Mouse (Mus musculus): Measurements from ENCODE around the gene Zfp791. TPM values are rescaled to one million over a fixed set of nuclear protein-coding genes. Genes with fewer than 3 reads are reported as not detected.

The Zfp791 gene
- total and polyA plus RNA-seq, 2 experiments = 0.38 to 2.8 TPM

- no peak within 1 kb of the TSS for H3K27ac ChIP-seq (replicated peaks; ENCODE audit: insufficient read depth, low read depth, low read length)
- peaks cover 5% of the 10 kb centered on the region; the same call in 1 of the 2 replicates for H3K79me2 ChIP-seq (ENCODE audit: control insufficient read depth, insufficient read depth, low read length)
- TF ChIP-seq POLR2A (IDR thresholded peaks at IDR 0.05; ENCODE audit: extremely low read depth, insufficient read depth, low read length) (0 out of 2 replicates have a peak, but pooled peaks have one; percentile 8), CTCF (IDR thresholded peaks at IDR 0.05; ENCODE audit: low read depth, low read length) (no peak)
- DNase-seq (ENCODE audit: extremely low read depth, low read depth, low spot score) = no peak
- H3K4me1 ChIP-seq (ENCODE audit: control insufficient read depth, insufficient read depth, low read length) = peaks cover 20% of the 10 kb centered on the region
- no peak within 1 kb of the TSS for H3K4me3 ChIP-seq (ENCODE audit: insufficient read depth, low read depth, low read length)
- no peak within 1 kb of the TSS for H3K9ac ChIP-seq (ENCODE audit: low read depth, low read length)
- no peaks in the 10 kb centered on the region for H3K36me3 ChIP-seq (ENCODE audit: control insufficient read depth, insufficient read depth, low read length)
- H3K27me3 ChIP-seq (ENCODE audit: control insufficient read depth, insufficient read depth, low read length) = no peaks in the 10 kb centered on the region
Observed at GRCm38 (mm10) chr8:85067982-85068381, 54.9 kb downstream of the Zfp791 start, which contains the start of gene Gm5741. Gene Gm5741, minus strand, starts transcription at chr8:85067982.

- Histone ChIP-seq H3K4me3 (ENCODE audit: insufficient read depth, low read depth, low read length) (no peak overlapping the region), H3K79me2 (ENCODE audit: control insufficient read depth, insufficient read depth, low read length) (peaks cover under 1% of the 10 kb centered on the region; the same call in 1 of the 2 replicates), H3K4me1 (ENCODE audit: control insufficient read depth, insufficient read depth, low read length) (peaks cover 23% of the 10 kb centered on the region), H3K27me3 (ENCODE audit: control insufficient read depth, insufficient read depth, low read length) (no peaks in the 10 kb centered on the region), H3K9ac (ENCODE audit: low read depth, low read length) (no peak overlapping the region), H3K36me3 (ENCODE audit: control insufficient read depth, insufficient read depth, low read length) (no peaks in the 10 kb centered on the region), H3K27ac (replicated peaks; ENCODE audit: insufficient read depth, low read depth, low read length) (no peak overlapping the region)
- DNase-seq (ENCODE audit: extremely low read depth, low read depth, low spot score) = no peak
- 96% methylated on average over 2 of the region's 2 CpGs for WGBS
- TF ChIP-seq CTCF (IDR thresholded peaks at IDR 0.05; ENCODE audit: low read depth, low read length) = no peak
- no peak for TF ChIP-seq POLR2A (IDR thresholded peaks at IDR 0.05; ENCODE audit: extremely low read depth, insufficient read depth, low read length)
Observed at GRCm38 (mm10) chr8:85067155-85067554, 55.7 kb downstream of the Zfp791 start.

- Histone ChIP-seq H3K27ac (replicated peaks; ENCODE audit: insufficient read depth, low read depth, low read length) (peak overlapping the region; percentile 85), H3K79me2 (ENCODE audit: control insufficient read depth, insufficient read depth, low read length) (no peaks in the 10 kb centered on the region; the same call in 1 of the 2 replicates), H3K4me1 (ENCODE audit: control insufficient read depth, insufficient read depth, low read length) (peaks cover 27% of the 10 kb centered on the region), H3K27me3 (ENCODE audit: control insufficient read depth, insufficient read depth, low read length) (no peaks in the 10 kb centered on the region), H3K4me3 (ENCODE audit: insufficient read depth, low read depth, low read length) (no peak overlapping the region), H3K36me3 (ENCODE audit: control insufficient read depth, insufficient read depth, low read length) (no peaks in the 10 kb centered on the region), H3K9ac (ENCODE audit: low read depth, low read length) (peak overlapping the region; percentile 43; the same call in 1 of the 2 replicates)
- TF ChIP-seq CTCF (IDR thresholded peaks at IDR 0.05; ENCODE audit: low read depth, low read length) = no peak
- no peak for TF ChIP-seq POLR2A (IDR thresholded peaks at IDR 0.05; ENCODE audit: extremely low read depth, insufficient read depth, low read length)
- DNase-seq (ENCODE audit: extremely low read depth, low read depth, low spot score) = peak; percentile 88
- WGBS = 18% methylated on average over 2 of the region's 2 CpGs
Observed at GRCm38 (mm10) chr8:85065213-85065612, 57.7 kb downstream of the Zfp791 start.

GRCm38 (mm10) chr8:85062603-85063002, 60.3 kb downstream of the Zfp791 start:
- WGBS = 35% methylated on average over 4 of the region's 4 CpGs
- Histone ChIP-seq H3K27me3 (ENCODE audit: control insufficient read depth, insufficient read depth, low read length) (no peaks in the 10 kb centered on the region), H3K36me3 (ENCODE audit: control insufficient read depth, insufficient read depth, low read length) (no peaks in the 10 kb centered on the region), H3K4me3 (ENCODE audit: insufficient read depth, low read depth, low read length) (no peak overlapping the region), H3K27ac (replicated peaks; ENCODE audit: insufficient read depth, low read depth, low read length) (peak overlapping the region; percentile 58), H3K4me1 (ENCODE audit: control insufficient read depth, insufficient read depth, low read length) (peaks cover 27% of the 10 kb centered on the region), H3K79me2 (ENCODE audit: control insufficient read depth, insufficient read depth, low read length) (no peaks in the 10 kb centered on the region; the same call in 1 of the 2 replicates), H3K9ac (ENCODE audit: low read depth, low read length) (no peak overlapping the region)
- no peak for TF ChIP-seq CTCF (IDR thresholded peaks at IDR 0.05; ENCODE audit: low read depth, low read length)
- TF ChIP-seq POLR2A (IDR thresholded peaks at IDR 0.05; ENCODE audit: extremely low read depth, insufficient read depth, low read length) = no peak
- peak; percentile 93 for DNase-seq (ENCODE audit: extremely low read depth, low read depth, low spot score)

- TF ChIP-seq CTCF (IDR thresholded peaks at IDR 0.05; ENCODE audit: low read depth, low read length) (no peak), POLR2A (IDR thresholded peaks at IDR 0.05; ENCODE audit: extremely low read depth, insufficient read depth, low read length) (peak; percentile 33; the same call in 1 of the 2 replicates)
- Histone ChIP-seq H3K4me3 (ENCODE audit: insufficient read depth, low read depth, low read length) (peak within 1 kb of the TSS; percentile 61), H3K9ac (ENCODE audit: low read depth, low read length) (peak within 1 kb of the TSS; percentile 55), H3K79me2 (ENCODE audit: control insufficient read depth, insufficient read depth, low read length) (no peaks in the 10 kb centered on the region), H3K27me3 (ENCODE audit: control insufficient read depth, insufficient read depth, low read length) (no peaks in the 10 kb centered on the region), H3K27ac (replicated peaks; ENCODE audit: insufficient read depth, low read depth, low read length) (peak within 1 kb of the TSS; percentile 25), H3K36me3 (ENCODE audit: control insufficient read depth, insufficient read depth, low read length) (no peaks in the 10 kb centered on the region; the same call in 1 of the 2 replicates), H3K4me1 (ENCODE audit: control insufficient read depth, insufficient read depth, low read length) (peaks cover 17% of the 10 kb centered on the region)
- under 1% methylated on average over 53 of the region's 53 CpGs for WGBS
- peak; percentile 89 for DNase-seq (ENCODE audit: extremely low read depth, low read depth, low spot score)
Observed at GRCm38 (mm10) chr8:85059879-85060616, 62.8 kb downstream of the Zfp791 start, which contains the start of gene Fbxw9. Gene Fbxw9, plus strand, starts transcription at chr8:85060055.

Other genes with a start within 250 kb of the Zfp791 start
- gene Gcdh, start 229.2 kb downstream of the Zfp791 start, total RNA-seq (2014; rRNA removed) = 461 and 560 TPM in 2 replicates
- gene Gcdh, start 229.2 kb downstream of the Zfp791 start, polyA plus RNA-seq (2012; rRNA removed) = 1,882 and 2,081 TPM in 2 replicates
- 4.8 and 5.8 TPM in 2 replicates for gene Klf1, start 221.2 kb downstream of the Zfp791 start, total RNA-seq (2014; rRNA removed)
- 5.2 and 6.6 TPM in 2 replicates for gene Klf1, start 221.2 kb downstream of the Zfp791 start, polyA plus RNA-seq (2012; rRNA removed)
- gene Dnase2a, start 214.5 kb downstream of the Zfp791 start, total RNA-seq (2014; rRNA removed) = 13.0 and 16.1 TPM in 2 replicates
- gene Dnase2a, start 214.5 kb downstream of the Zfp791 start, polyA plus RNA-seq (2012; rRNA removed) = 16.1 and 20.0 TPM in 2 replicates
- 0.09 and 0.13 TPM in 2 replicates for gene Mast1, start 185.7 kb downstream of the Zfp791 start, total RNA-seq (2014; rRNA removed)
- 0.25 and 0.43 TPM in 2 replicates for gene Mast1, start 185.7 kb downstream of the Zfp791 start, polyA plus RNA-seq (2012; rRNA removed)
- gene Rtbdn, start 176.1 kb downstream of the Zfp791 start, total RNA-seq (2014; rRNA removed) = not detected in 2 replicates
- not detected in 2 replicates for gene Rtbdn, start 176.1 kb downstream of the Zfp791 start, polyA plus RNA-seq (2012; rRNA removed)
- not detected in 2 replicates for gene Gm49661, start 153.7 kb downstream of the Zfp791 start, total RNA-seq (2014; rRNA removed)
- gene Gm49661, start 153.7 kb downstream of the Zfp791 start, polyA plus RNA-seq (2012; rRNA removed) = 1.0 TPM in 1 of 2 replicates, not detected in the other
- 135 and 157 TPM in 2 replicates for gene Prdx2, start 153.5 kb downstream of the Zfp791 start, total RNA-seq (2014; rRNA removed)
- gene Prdx2, start 153.5 kb downstream of the Zfp791 start, polyA plus RNA-seq (2012; rRNA removed) = 110 and 142 TPM in 2 replicates
- 17.1 and 24.5 TPM in 2 replicates for gene Rnaseh2a, start 153.3 kb downstream of the Zfp791 start, total RNA-seq (2014; rRNA removed)
- 25.6 and 28.3 TPM in 2 replicates for gene Rnaseh2a, start 153.3 kb downstream of the Zfp791 start, polyA plus RNA-seq (2012; rRNA removed)
- gene Junb, start 144.4 kb downstream of the Zfp791 start, total RNA-seq (2014; rRNA removed) = 29.5 and 45.6 TPM in 2 replicates
- gene Junb, start 144.4 kb downstream of the Zfp791 start, polyA plus RNA-seq (2012; rRNA removed) = 12.3 and 17.9 TPM in 2 replicates
- 12.4 and 14.2 TPM in 2 replicates for gene Hook2, start 132.5 kb downstream of the Zfp791 start, total RNA-seq (2014; rRNA removed)
- 9.6 and 12.5 TPM in 2 replicates for gene Hook2, start 132.5 kb downstream of the Zfp791 start, polyA plus RNA-seq (2012; rRNA removed)
- not detected in 2 replicates for gene Best2, start 108.6 kb downstream of the Zfp791 start, total RNA-seq (2014; rRNA removed)
- gene Best2, start 108.6 kb downstream of the Zfp791 start, polyA plus RNA-seq (2012; rRNA removed) = 0.06 TPM in 1 of 2 replicates, not detected in the other
- 30.3 and 33.8 TPM in 2 replicates for gene Asna1, start 97.8 kb downstream of the Zfp791 start, total RNA-seq (2014; rRNA removed)
- 60.0 and 71.6 TPM in 2 replicates for gene Asna1, start 97.8 kb downstream of the Zfp791 start, polyA plus RNA-seq (2012; rRNA removed)
- 83.2 and 94.1 TPM in 2 replicates for gene Trir, start 96.3 kb downstream of the Zfp791 start, total RNA-seq (2014; rRNA removed)
- 69.5 and 80.8 TPM in 2 replicates for gene Trir, start 96.3 kb downstream of the Zfp791 start, polyA plus RNA-seq (2012; rRNA removed)
- gene Tnpo2, start 86.2 kb downstream of the Zfp791 start, total RNA-seq (2014; rRNA removed) = 15.4 and 23.3 TPM in 2 replicates
- gene Tnpo2, start 86.2 kb downstream of the Zfp791 start, polyA plus RNA-seq (2012; rRNA removed) = 28.8 and 33.1 TPM in 2 replicates
- 19.9 and 21.9 TPM in 2 replicates for gene Fbxw9, start 63.0 kb downstream of the Zfp791 start, total RNA-seq (2014; rRNA removed)
- gene Fbxw9, start 63.0 kb downstream of the Zfp791 start, polyA plus RNA-seq (2012; rRNA removed) = 55.2 and 75.4 TPM in 2 replicates
- gene Gm5741, start 55.1 kb downstream of the Zfp791 start, total RNA-seq (2014; rRNA removed) = not detected in 2 replicates
- gene Gm5741, start 55.1 kb downstream of the Zfp791 start, polyA plus RNA-seq (2012; rRNA removed) = 0.70 TPM in 1 of 2 replicates, not detected in the other
- gene Dhps, start 51.3 kb downstream of the Zfp791 start, total RNA-seq (2014; rRNA removed) = 14.8 and 15.1 TPM in 2 replicates
- gene Dhps, start 51.3 kb downstream of the Zfp791 start, polyA plus RNA-seq (2012; rRNA removed) = 14.4 and 20.6 TPM in 2 replicates
- 26.3 and 33.0 TPM in 2 replicates for gene Wdr83os, start 42.4 kb downstream of the Zfp791 start, total RNA-seq (2014; rRNA removed)
- gene Wdr83os, start 42.4 kb downstream of the Zfp791 start, polyA plus RNA-seq (2012; rRNA removed) = 111 and 126 TPM in 2 replicates
- 12.2 and 15.5 TPM in 2 replicates for gene Wdr83, start 41.8 kb downstream of the Zfp791 start, total RNA-seq (2014; rRNA removed)
- 22.5 and 26.2 TPM in 2 replicates for gene Wdr83, start 41.8 kb downstream of the Zfp791 start, polyA plus RNA-seq (2012; rRNA removed)
- gene Man2b1, start 39.8 kb downstream of the Zfp791 start, total RNA-seq (2014; rRNA removed) = 57.2 and 70.4 TPM in 2 replicates
- gene Man2b1, start 39.8 kb downstream of the Zfp791 start, polyA plus RNA-seq (2012; rRNA removed) = 51.5 and 69.5 TPM in 2 replicates
- not detected in 2 replicates for gene Cks1brt, start 28.8 kb upstream of the Zfp791 start, total RNA-seq (2014; rRNA removed)
- gene Cks1brt, start 28.8 kb upstream of the Zfp791 start, polyA plus RNA-seq (2012; rRNA removed) = not detected in 2 replicates
- not detected in 2 replicates for gene Olfr371, start 102.9 kb upstream of the Zfp791 start, total RNA-seq (2014; rRNA removed)
- gene Olfr371, start 102.9 kb upstream of the Zfp791 start, polyA plus RNA-seq (2012; rRNA removed) = not detected in 2 replicates
- 7.5 and 7.6 TPM in 2 replicates for gene Orc6, start 176.5 kb upstream of the Zfp791 start, total RNA-seq (2014; rRNA removed)
- 2.4 and 3.2 TPM in 2 replicates for gene Orc6, start 176.5 kb upstream of the Zfp791 start, polyA plus RNA-seq (2012; rRNA removed)
- gene Vps35, start 176.7 kb upstream of the Zfp791 start, total RNA-seq (2014; rRNA removed) = 81.3 and 88.0 TPM in 2 replicates
- gene Vps35, start 176.7 kb upstream of the Zfp791 start, polyA plus RNA-seq (2012; rRNA removed) = 9.3 and 10.7 TPM in 2 replicates

Measured in liver, adult 2 months (tissue).